Mouse (Mus musculus): ENCODE results near the gene Trp53i13.

- peak; percentile 75 for TF ChIP-seq CTCF (IDR thresholded peaks at IDR 0.05; ENCODE audit: low read depth, low read length)
- no peak for TF ChIP-seq POLR2A (IDR thresholded peaks at IDR 0.05; ENCODE audit: extremely low read depth, insufficient read depth, low read length)
Observed at GRCm38 (mm10) chr11:77467157-77467556, 48.6 kb downstream of the Trp53i13 start.
